Mouse (Mus musculus) midbrain, embryonic 15.5 days (tissue): ENCODE measurements at regions not wholly inside any gene's neighbourhood (a gene's known extent, or its start where the extent isn't known, plus 50 kb on each side); places are given as distances from the start of the nearest gene placed in this dataset.

Source experiments
- ATAC-seq: fragments of 200-750 bp; cut with Nextera tagmentation; replicated peaks from 2 replicates; pipeline ENCODE4 v1.8.0; 2017; ENCODE audit warnings: moderate TSS enrichment
- H3K27ac ChIP-seq: fragments of 300-500 bp; sonication (generic); 2 replicates; pipeline ENCODE4 v1.5.1; 2015; ENCODE audit warnings: mild to moderate bottlenecking, inconsistent platforms
- H3K27me3 ChIP-seq: fragments of 300-500 bp; sonication (generic); replicated peaks from 2 replicates; pipeline ENCODE4 v1.6.1; 2015; ENCODE audit warnings: inconsistent platforms
- H3K36me3 ChIP-seq: fragments of 300-500 bp; sonication (generic); replicated peaks from 2 replicates; pipeline ENCODE4 v1.6.1; 2015; ENCODE audit warnings: inconsistent platforms
- H3K4me1 ChIP-seq: fragments of 300-500 bp; sonication (generic); 2 replicates; pipeline ENCODE4 v1.6.1; 2015; ENCODE audit warnings: inconsistent platforms
- H3K4me2 ChIP-seq: fragments of 300-500 bp; sonication (generic); 2 replicates; pipeline ENCODE4 v1.6.1; 2015; ENCODE audit warnings: inconsistent platforms, mild to moderate bottlenecking, moderate library complexity
- H3K4me3 ChIP-seq: fragments of 300-500 bp; sonication (generic); 2 replicates; pipeline ENCODE4 v1.5.1; 2015; ENCODE audit warnings: mild to moderate bottlenecking, inconsistent platforms
- H3K9ac ChIP-seq: fragments of 300-500 bp; sonication (generic); 2 replicates; pipeline ENCODE4 v1.6.1; 2015; ENCODE audit warnings: mild to moderate bottlenecking, inconsistent platforms
- H3K9me3 ChIP-seq: fragments of 300-500 bp; sonication (generic); 2 replicates; pipeline ENCODE4 v1.6.1; 2016; ENCODE audit warnings: inconsistent platforms
- whole genome bisulfite sequencing: fragments of 180-500 bp; shearing (Covaris S2); methylation state at CpG from one replicate; pipeline ENCODE4 v1.1.7; 2015; ENCODE audit warnings: mixed read lengths; 5-methylcytosine and 5-hydroxymethylcytosine counted together

- Histone ChIP-seq H3K4me2 (no peak overlapping the region), H3K27ac (no peak overlapping the region), H3K4me3 (no peak overlapping the region), H3K27me3 (0 out of 2 replicates have a peak, but pooled peaks cover 2% of the 10 kb centered on the region), H3K9me3 (no peaks in the 10 kb centered on the region), H3K4me1 (peaks cover 14% of the 10 kb centered on the region), H3K36me3 (no peaks in the 10 kb centered on the region), H3K9ac (no peak overlapping the region)
- WGBS = 94% methylated on average over 7 of the region's 7 CpGs
- no peak for ATAC-seq
Measured at GRCm38 (mm10) chr9:61557025-61557424, 184.9 kb downstream of the Tle3 start.

DNA sequence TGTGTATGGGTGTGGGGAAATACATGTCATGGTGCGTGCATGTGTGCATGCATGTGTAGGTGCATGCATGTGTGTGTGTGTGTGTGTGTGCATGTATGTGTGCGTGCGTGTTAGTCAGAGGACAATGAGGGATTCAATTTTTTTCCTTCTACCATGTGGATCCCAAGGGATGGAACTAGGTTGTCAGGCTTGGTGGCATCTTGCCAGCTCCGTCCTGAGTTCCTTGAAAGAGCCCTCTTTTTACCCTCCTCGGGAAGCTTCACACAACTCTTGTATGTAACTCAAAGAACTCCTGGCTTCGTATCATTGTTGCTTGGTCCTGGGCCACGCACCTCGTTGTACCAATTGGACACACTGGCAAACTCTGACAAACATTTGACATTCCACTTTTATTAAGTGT lies 183.0 kb downstream of the Tle3 start:
- 0 out of 2 replicates have a peak, but pooled peaks cover 2% of the 10 kb centered on the region for H3K27me3 ChIP-seq
- 65% methylated on average over 8 of the region's 8 CpGs for WGBS
- no peak for ATAC-seq
- H3K36me3 ChIP-seq = no peaks in the 10 kb centered on the region
- no peak overlapping the region for H3K4me2 ChIP-seq
- no peaks in the 10 kb centered on the region for H3K9me3 ChIP-seq
- H3K27ac ChIP-seq = no peak overlapping the region
- H3K4me3 ChIP-seq = no peak overlapping the region
- peaks cover 8% of the 10 kb centered on the region; the same call in 1 of the 2 replicates for H3K4me1 ChIP-seq
- no peak overlapping the region for H3K9ac ChIP-seq

DNA sequence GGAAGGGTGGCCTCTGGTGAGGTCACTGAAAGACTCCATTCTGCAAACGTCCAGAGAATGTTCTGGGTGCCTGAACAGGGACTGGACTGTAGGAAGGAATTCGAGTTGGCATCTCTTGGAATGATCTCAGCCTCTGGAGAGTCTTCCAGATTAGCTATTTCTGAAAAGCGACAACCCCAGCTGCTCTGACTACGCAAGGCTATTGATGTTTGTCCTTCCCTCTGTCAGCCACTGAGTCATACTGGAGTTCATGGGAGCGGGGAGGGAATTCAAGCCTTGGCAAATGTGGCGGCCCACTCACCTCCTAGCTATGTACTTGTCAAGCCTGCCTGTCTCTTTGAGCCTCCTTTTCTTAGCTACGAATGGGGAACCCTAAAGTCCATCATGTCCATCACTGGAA lies 182.4 kb downstream of the Tle3 start:
- Histone ChIP-seq H3K4me3 (no peak overlapping the region), H3K4me1 (peaks cover 10% of the 10 kb centered on the region; the same call in 1 of the 2 replicates), H3K9ac (no peak overlapping the region), H3K27ac (no peak overlapping the region), H3K4me2 (no peak overlapping the region), H3K36me3 (no peaks in the 10 kb centered on the region), H3K9me3 (no peaks in the 10 kb centered on the region), H3K27me3 (0 out of 2 replicates have a peak, but pooled peaks cover 2% of the 10 kb centered on the region)
- no peak for ATAC-seq
- WGBS = 86% methylated on average over 7 of the region's 7 CpGs

DNA sequence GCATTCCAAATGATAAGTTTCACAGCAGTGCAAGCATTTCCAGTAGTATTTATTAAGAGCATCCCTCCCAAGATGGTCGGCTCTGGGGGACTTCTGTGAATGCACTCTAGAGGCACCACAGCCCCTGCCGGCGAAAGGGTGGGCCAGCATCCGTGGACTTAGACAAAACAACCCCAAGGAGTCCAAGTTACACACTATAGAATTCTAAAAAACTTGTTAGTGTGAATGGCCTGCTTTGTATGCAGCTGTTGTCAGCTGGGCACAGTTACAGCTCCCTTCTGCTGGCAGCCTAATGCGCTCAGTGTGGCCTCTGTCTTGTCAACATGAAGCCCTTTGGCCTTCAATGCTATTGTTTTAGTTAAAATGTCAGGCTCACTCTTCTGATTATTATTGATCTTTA lies 181.5 kb downstream of the Tle3 start:
- 0 out of 2 replicates have a peak, but pooled peaks cover 2% of the 10 kb centered on the region for H3K27me3 ChIP-seq
- H3K4me1 ChIP-seq = peaks cover 16% of the 10 kb centered on the region; the same call in 1 of the 2 replicates
- no peak overlapping the region for H3K4me3 ChIP-seq
- no peak overlapping the region for H3K27ac ChIP-seq
- WGBS = 39% methylated on average over 5 of the region's 5 CpGs
- no peak for ATAC-seq
- no peaks in the 10 kb centered on the region for H3K36me3 ChIP-seq
- H3K9ac ChIP-seq = no peak overlapping the region
- no peak overlapping the region for H3K4me2 ChIP-seq
- no peaks in the 10 kb centered on the region for H3K9me3 ChIP-seq

DNA sequence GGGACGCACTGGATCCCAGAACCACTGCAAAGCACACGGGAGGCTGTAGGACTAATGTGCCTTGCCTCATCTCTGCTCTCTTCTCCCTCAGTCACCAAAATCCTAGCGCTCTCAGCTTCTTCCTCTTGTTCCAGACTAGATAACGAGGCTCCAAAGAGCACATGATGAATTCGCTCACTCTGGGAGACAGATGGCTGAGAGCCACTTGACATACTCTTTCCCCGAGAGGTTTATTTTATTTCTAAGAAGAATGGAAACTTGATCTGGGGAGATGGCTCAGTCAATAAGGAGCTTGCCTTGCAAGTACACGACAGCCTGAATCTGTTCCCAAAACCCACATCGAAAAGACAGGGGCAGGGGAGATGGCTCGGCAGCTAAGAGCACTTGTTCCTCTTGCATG lies 179.2 kb downstream of the Tle3 start:
- Histone ChIP-seq H3K9ac (no peak overlapping the region), H3K4me1 (peaks cover 16% of the 10 kb centered on the region; the same call in 1 of the 2 replicates), H3K4me3 (no peak overlapping the region), H3K27ac (no peak overlapping the region), H3K9me3 (no peaks in the 10 kb centered on the region), H3K4me2 (no peak overlapping the region), H3K27me3 (0 out of 2 replicates have a peak, but pooled peaks cover 2% of the 10 kb centered on the region), H3K36me3 (no peaks in the 10 kb centered on the region)
- no peak for ATAC-seq
- 52% methylated on average over 9 of the region's 9 CpGs for WGBS

- Histone ChIP-seq H3K4me1 (peaks cover 19% of the 10 kb centered on the region; the same call in 1 of the 2 replicates), H3K4me3 (no peak overlapping the region), H3K4me2 (no peak overlapping the region), H3K9me3 (no peaks in the 10 kb centered on the region), H3K36me3 (no peaks in the 10 kb centered on the region), H3K27me3 (0 out of 2 replicates have a peak, but pooled peaks cover 2% of the 10 kb centered on the region), H3K27ac (no peak overlapping the region), H3K9ac (no peak overlapping the region)
- ATAC-seq = no peak
- 63% methylated on average over 3 of the region's 3 CpGs for WGBS
Measured at GRCm38 (mm10) chr9:61550326-61550725, 178.2 kb downstream of the Tle3 start.

- H3K27me3 ChIP-seq = 0 out of 2 replicates have a peak, but pooled peaks cover 2% of the 10 kb centered on the region
- H3K27ac ChIP-seq = no peak overlapping the region
- peak; percentile 50 for ATAC-seq
- peaks cover 19% of the 10 kb centered on the region; the same call in 1 of the 2 replicates for H3K4me1 ChIP-seq
- H3K9ac ChIP-seq = no peak overlapping the region
- no peaks in the 10 kb centered on the region for H3K36me3 ChIP-seq
- 27% methylated on average over 5 of the region's 5 CpGs for WGBS
- H3K4me3 ChIP-seq = no peak overlapping the region
- H3K4me2 ChIP-seq = no peak overlapping the region
- no peaks in the 10 kb centered on the region for H3K9me3 ChIP-seq
Measured at GRCm38 (mm10) chr9:61549692-61550241, 177.6 kb downstream of the Tle3 start.

DNA sequence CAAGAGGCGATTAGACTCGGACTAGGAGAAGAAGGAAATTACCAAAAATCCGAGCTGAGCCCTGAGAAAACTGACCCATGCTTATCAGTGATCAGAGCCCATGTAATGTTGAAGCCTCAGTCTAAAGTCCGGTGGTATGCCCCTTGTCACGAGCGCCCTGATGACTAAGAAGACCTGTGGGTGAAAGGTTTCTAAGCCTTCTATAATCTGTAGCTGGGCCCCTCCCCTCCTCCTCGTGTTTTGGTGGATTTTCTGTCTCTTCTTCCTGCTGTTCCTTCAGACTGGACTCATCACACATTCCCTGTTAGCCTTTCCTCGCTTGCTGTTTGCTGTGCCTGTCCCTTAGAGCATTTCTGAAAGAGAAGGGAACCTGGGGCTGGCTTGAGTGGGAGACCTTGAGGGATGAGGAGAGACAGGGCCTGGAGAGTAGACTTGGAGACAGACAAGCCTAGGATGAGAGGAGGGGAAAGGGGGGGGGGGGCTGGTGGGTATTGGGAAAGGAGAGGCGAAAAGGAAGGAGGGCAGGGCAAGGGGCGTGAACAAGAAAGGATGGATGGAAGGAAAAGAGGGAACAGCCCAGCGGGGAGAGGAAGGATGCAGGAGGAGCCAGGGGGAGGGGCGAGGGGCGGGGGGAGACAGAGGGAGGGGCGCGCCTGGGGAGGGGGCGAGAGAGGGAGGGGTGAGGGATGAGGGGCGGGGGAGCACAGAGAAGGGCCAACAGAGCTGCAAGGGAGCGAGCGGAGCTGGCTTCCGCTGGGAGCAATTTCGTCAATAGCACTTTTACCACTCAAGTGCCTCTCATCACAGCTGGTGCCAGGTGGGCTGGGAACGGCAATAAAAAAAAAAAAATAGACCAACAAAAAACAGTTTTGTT lies 165.4 kb downstream of the Tle3 start:
- no peaks in the 10 kb centered on the region for H3K9me3 ChIP-seq
- H3K27me3 ChIP-seq = no peaks in the 10 kb centered on the region
- H3K4me1 ChIP-seq = peaks cover 13% of the 10 kb centered on the region
- H3K36me3 ChIP-seq = no peaks in the 10 kb centered on the region
- H3K27ac ChIP-seq = no peak overlapping the region
- H3K9ac ChIP-seq = no peak overlapping the region
- peak overlapping the region; percentile 23 for H3K4me2 ChIP-seq
- WGBS = 11% methylated on average over 18 of the region's 22 CpGs
- no peak overlapping the region for H3K4me3 ChIP-seq
- no peak for ATAC-seq

- Histone ChIP-seq H3K9ac (no peak overlapping the region), H3K4me2 (no peak overlapping the region), H3K4me1 (peaks cover 33% of the 10 kb centered on the region), H3K4me3 (no peak overlapping the region), H3K36me3 (no peaks in the 10 kb centered on the region), H3K27me3 (0 out of 2 replicates have a peak, but pooled peaks cover 3% of the 10 kb centered on the region), H3K9me3 (no peaks in the 10 kb centered on the region), H3K27ac (no peak overlapping the region)
- 86% methylated on average over 9 of the region's 9 CpGs for WGBS
- ATAC-seq = no peak
Measured at GRCm38 (mm10) chr9:61533237-61533636, 161.1 kb downstream of the Tle3 start.

DNA sequence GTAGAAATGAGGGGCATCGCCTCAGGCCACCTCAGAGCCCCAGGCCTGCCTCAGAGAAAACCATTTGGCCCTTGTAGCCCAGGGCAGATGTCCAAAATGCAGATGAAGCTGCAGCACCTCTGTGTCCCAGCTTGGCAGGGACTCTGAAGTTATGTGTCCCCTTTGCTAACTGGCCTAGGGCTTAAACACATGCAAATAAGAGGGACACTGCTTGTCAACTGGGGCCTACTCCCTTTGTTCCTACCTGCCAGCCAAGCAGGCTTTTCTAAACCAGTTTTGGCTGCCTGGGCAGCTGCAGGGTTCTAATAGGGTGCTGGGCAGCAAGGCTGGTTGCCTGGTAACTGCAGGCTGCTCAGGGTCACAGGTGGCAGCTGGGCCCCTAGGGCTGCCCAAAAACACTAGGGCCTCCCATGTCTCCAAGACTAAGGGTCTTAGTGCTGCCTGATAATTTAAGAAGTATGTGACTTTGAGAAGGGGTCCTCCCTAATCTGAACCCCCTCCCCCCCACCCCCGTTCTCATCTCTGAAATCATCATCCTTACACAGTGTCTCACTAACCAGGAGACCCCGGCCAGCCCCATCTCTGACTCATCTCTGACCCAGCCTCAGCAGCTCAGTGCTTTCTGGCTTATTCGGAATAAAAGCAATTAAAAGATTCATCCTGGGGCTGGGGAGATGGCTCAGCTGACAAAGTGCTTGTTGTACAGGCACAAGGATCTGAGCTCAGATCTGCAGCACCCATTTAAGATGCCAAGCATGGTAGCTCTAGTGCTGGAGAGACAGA lies 158.3 kb downstream of the Tle3 start:
- 0 out of 2 replicates have a peak, but pooled peaks cover 3% of the 10 kb centered on the region for H3K27me3 ChIP-seq
- H3K9me3 ChIP-seq = no peaks in the 10 kb centered on the region
- WGBS = 19% methylated on average over 4 of the region's 4 CpGs
- peaks cover 31% of the 10 kb centered on the region for H3K4me1 ChIP-seq
- H3K27ac ChIP-seq = peak overlapping the region; percentile 46; the same call in 1 of the 2 replicates
- H3K4me3 ChIP-seq = no peak overlapping the region
- H3K4me2 ChIP-seq = no peak overlapping the region
- no peaks in the 10 kb centered on the region for H3K36me3 ChIP-seq
- H3K9ac ChIP-seq = no peak overlapping the region
- ATAC-seq = peak; percentile 82

DNA sequence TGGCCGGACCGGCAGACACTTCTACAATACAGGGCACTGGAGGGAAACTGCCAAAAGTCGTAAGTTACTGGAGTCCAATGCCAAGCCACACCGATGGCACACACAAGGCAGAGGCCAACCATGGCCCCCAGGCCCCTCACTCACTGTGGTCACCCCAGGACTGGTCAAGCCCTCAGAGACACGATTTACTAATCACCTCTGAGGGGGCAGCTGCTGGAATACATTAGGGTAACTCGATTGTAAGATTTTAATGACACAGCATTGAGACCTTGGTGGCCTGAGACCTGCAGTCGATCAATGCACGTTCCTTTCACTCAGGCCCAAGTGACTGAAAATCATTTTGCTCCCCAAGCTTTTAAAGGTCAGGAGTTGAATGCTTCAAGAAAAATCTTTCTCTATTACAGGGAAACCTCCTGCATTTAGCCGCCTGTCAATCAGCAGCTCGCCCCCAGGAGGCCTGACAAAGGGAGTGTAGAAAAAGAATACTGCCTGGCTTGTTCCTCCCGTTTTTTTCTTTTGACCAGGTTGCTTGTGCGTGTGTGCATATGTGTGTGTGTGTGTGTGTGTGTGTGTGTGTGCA lies 156.2 kb downstream of the Tle3 start:
- Histone ChIP-seq H3K27me3 (0 out of 2 replicates have a peak, but pooled peaks cover 3% of the 10 kb centered on the region), H3K9me3 (no peaks in the 10 kb centered on the region), H3K36me3 (no peaks in the 10 kb centered on the region), H3K4me3 (no peak overlapping the region), H3K9ac (no peak overlapping the region), H3K4me1 (peaks cover 31% of the 10 kb centered on the region), H3K4me2 (no peak overlapping the region), H3K27ac (peak overlapping the region; percentile 18; the same call in 1 of the 2 replicates)
- 22% methylated on average over 12 of the region's 12 CpGs for WGBS
- no peak for ATAC-seq
